Mouse (Mus musculus): ENCODE results near the gene Mcpt8. TPM values are rescaled to one million over a fixed set of nuclear protein-coding genes. Genes with fewer than 3 reads are reported as not detected.
"Not testable (repeated sequence)": the region's sequence is repeated elsewhere in the genome, so short reads cannot be mapped to it uniquely, and the experiment has no call there.

Gene Mcpt8
- not detected for total RNA-seq (2021)
- long read RNA-seq, experiment 1: 0 reads
- long read RNA-seq, experiment 2: 0 reads

DNA sequence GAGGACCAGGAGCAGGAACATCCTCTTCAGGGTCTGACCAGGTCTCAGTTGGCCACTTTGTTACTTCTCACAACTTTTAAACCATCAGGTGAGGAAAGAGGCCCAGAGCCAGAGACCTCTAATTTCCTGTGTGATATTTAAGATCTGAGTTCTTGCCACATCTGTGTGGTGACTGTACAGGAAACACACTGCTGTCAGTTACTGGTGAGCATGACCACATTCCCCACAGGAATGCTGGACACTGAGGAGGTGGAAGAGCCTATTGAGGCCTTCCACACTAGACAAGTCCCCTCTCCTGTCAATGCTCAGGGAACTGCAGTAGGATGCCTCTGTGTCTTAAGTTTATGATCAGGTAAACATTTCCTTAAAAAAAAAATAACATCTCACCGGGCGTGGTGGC is at the start of gene Mcpt8:
Mcpt8 (minus strand) TSS at position 107 of the 400 bp plus-strand sequence.
- intact Hi-C loops (cut with DNase I): no loop called here
- Histone ChIP-seq H3K27ac (no peak within 1 kb of the TSS), H3K4me3 (no peak within 1 kb of the TSS)
- TF ChIP-seq CTCF (IDR thresholded peaks at IDR 0.05): no peak
- no peak for DNase-seq (ENCODE audit: extremely low spot score in 1 of 2, low spot score in 2 of 2)

DNA sequence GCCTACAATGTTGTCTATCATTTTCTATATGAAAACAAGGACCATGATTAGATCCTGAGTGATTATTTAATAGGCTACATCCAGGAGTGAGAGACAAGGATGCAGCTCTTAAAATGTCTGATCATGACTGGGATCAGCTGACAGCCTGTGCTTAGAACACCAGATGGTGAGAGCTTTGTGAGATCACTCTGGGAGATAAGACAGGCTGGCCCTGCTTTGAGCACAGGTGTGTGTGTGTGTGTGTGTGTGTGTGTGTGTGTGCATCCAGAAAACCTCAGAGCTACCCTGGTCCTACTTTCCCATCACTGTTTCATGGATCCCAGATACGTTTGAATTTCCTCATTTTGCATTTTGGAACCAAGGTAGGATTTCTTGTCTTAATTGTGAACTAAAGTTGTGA is 48.6 kb upstream of the Mcpt8 start:
- H3K4me3 ChIP-seq; H3K27ac ChIP-seq; DNase-seq (ENCODE audit: extremely low spot score in 1 of 2, low spot score in 2 of 2); intact Hi-C loops (cut with DNase I): not testable (repeated sequence)

DNA sequence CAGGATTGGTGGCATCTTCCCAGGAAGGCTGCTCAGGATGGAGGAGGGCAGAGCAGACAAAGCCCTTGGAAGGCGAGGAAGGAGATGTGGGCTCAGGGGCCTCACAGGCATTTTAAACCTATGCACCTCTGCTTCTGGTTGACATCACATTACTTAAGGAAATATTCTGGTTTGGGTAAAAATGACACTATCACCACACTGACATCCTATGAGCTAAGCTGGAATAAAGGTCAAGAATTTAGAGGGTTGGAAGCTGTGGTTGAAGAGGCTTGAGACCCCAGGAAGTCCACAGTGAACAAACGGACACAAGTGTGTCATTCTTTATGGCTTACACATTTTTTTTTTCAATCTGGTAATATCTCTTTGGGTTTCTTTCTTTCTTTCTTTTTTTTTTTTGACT is 47.4 kb upstream of the Mcpt8 start, which contains the start of gene Gzmd:
Gzmd (minus strand) TSS at position 101 of the 400 bp plus-strand sequence.
- DNase-seq (ENCODE audit: extremely low spot score in 1 of 2, low spot score in 2 of 2); H3K4me3 ChIP-seq; intact Hi-C loops (cut with DNase I); H3K27ac ChIP-seq: not testable (repeated sequence)

DNA sequence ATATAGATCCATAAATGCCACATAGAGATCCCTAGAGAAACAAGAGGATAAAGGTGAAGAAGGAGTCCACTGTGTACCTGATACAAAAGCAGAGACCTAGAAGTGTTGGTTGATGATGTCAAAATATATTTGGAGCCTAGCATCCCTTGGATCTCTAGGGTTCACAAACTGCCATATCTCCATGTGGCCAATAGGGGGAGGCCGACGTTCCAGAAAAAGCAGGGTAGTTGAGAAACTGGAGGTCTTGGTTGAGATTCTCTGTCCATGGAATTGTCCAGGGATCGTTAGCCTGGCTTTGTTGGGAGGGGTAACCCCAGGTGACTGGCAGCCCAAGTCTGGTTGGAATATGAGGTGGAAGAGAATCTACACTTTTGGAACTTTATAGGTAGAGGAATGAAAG is 43.3 kb upstream of the Mcpt8 start:
- Histone ChIP-seq H3K4me3 (no peak overlapping the region), H3K27ac (no peak overlapping the region)
- intact Hi-C loops (cut with DNase I): no loop called here
- peak; percentile 19 for TF ChIP-seq CTCF (IDR thresholded peaks at IDR 0.05)
- DNase-seq (ENCODE audit: extremely low spot score in 1 of 2, low spot score in 2 of 2): no peak

DNA sequence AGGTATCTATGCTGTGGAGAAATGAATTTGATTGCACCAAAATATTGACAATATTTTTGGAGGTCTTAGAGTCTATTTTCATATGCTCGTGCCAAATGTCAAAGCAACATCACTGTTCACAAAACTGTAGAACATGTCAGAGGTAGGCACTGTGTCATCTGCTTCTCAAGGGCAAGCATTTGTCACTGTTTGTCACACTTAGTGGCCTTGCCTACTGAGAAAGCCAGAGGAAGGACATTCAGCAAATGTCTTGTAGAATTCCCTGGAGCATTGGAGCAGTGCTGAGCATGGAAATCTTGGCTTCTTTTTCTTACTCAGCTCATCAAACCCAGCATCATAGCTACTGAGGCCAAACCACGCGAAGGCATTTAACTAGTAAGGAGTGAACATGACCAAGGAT is 38.4 kb upstream of the Mcpt8 start:
- TF ChIP-seq CTCF (IDR thresholded peaks at IDR 0.05): no peak
- DNase-seq (ENCODE audit: extremely low spot score in 1 of 2, low spot score in 2 of 2): no peak
- H3K27ac ChIP-seq: no peak overlapping the region
- intact Hi-C loops (cut with DNase I): no loop called here
- H3K4me3 ChIP-seq: no peak overlapping the region

DNA sequence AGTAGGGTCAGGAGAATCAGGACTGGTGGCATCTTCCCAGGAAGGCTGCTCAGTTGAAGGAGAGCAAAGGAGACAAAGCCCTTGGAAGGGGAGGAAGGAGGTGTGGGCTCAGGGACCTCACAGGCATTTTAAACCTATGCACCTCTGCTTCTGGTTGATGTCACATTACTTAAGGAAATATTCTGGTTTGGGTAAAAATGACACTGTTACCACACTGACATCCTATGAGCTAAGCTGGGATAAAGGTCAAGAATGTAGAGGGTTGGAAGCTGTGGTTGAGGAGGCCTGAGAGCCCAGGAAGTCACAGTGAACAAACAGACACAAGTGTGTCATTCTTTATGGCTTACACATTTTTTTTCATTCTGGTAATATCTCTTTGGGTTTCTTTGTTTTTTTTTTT is 35.5 kb upstream of the Mcpt8 start, which contains the start of gene Gzme:
Gzme (minus strand) TSS at position 101 of the 400 bp plus-strand sequence.
- no peak for TF ChIP-seq CTCF (IDR thresholded peaks at IDR 0.05)
- Histone ChIP-seq H3K27ac (no peak within 1 kb of the TSS), H3K4me3 (no peak within 1 kb of the TSS)
- DNase-seq (ENCODE audit: extremely low spot score in 1 of 2, low spot score in 2 of 2): no peak
- intact Hi-C loops (cut with DNase I): no loop called here

DNA sequence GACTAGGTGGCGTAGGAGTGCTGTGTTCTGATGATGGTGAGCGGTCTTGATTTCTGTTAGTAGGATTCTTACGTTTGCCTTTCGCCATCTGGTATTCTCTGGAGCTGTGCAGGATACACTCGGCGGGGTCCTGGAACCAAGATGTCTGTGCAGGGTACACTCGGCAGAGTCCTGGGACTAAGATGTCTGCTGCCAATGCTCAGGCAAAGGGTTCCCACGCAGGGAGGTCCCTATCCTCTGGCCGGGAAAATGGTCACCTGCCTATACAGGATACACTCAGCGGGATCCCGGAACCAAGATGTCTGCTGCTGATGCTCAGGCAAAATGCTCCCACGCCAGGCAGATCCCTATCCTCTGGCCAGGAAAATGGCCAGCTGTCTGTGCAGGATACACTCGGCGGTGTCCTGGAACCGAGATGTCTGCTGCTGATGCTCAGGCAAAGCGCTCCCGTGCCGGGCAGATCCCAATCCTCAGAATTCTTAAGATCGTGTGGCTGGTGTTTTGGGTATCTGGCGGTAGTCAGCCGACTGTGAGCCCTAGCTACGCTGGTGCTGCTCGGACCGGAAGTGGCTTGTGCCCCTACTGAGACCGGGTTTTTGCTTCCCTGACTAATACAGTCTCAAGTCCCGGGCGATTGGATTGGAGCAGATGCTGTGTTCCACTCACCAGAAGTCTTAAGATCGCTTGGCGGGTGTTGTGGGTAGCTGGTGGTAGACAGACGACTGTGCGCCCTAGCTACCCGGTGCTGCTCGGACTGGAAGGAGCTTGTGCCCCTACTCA is 30.6 kb upstream of the Mcpt8 start:
- H3K27ac ChIP-seq; intact Hi-C loops (cut with DNase I): not testable (repeated sequence)

DNA sequence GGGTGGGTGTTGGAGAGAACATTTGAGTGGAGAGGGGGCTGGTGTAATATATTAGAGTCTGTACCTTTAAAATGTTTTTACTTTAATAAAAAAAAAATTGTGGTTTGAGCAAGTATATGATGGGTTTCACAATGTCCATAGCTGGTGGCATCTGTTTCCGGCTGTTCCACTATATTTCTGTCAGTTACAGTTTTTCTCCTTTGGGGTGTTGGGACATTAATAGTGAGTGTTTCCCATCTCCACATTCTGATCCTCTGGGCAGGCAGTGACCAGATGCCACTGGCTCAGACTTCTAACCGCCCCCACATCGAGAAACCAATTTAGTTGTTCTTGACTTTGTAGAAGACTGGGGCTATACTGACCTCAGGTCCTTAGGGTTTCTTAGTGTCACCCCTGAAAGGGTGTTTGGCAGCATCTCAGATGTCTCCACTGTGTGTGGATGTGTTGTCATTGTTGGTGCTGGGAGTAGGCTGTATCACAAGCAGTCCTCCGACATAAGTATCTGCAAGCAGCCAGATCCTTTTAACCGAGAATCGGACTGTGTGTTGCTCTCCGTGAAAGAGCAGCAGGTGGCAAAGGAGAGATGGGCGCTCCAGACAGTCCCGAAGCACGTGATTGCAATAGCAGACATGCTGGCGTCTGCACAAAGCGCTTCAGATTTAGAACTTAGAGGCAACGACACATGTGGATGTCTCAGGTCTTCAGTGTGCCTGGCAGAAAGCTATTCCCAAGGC is 20.5 kb upstream of the Mcpt8 start:
- Histone ChIP-seq H3K4me3 (no peak overlapping the region), H3K27ac (no peak overlapping the region)
- no peak for TF ChIP-seq CTCF (IDR thresholded peaks at IDR 0.05)
- intact Hi-C loops (cut with DNase I): no loop called here
- no peak for DNase-seq (ENCODE audit: extremely low spot score in 1 of 2, low spot score in 2 of 2)

More for the DNA sequence above, 30.6 kb upstream of the Mcpt8 start:
- DNase-seq (ENCODE audit: extremely low spot score in 1 of 2, low spot score in 2 of 2); H3K4me3 ChIP-seq: not testable (repeated sequence)

DNA sequence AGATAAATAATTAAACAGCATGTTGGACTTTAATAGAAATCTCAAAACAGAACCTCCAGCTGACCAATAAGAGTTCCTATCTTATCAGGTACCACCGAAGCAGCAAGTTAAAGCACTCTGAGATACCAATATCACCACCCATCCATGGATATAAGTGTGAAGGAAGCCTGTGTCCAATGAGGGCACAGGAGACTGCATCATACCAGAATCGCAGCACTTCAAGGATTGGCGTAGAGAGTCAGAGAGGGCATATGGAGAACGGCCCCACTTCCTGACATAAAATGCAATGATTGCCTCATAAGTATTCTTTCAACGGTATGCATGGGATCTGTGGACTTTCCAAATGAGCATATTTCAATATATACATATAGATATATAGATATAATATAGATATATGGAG is 19.9 kb upstream of the Mcpt8 start:
- DNase-seq (ENCODE audit: extremely low spot score in 1 of 2, low spot score in 2 of 2): no peak
- Histone ChIP-seq H3K27ac (no peak overlapping the region), H3K4me3 (no peak overlapping the region)
- TF ChIP-seq CTCF (IDR thresholded peaks at IDR 0.05): no peak
- intact Hi-C loops (cut with DNase I): no loop called here

DNA sequence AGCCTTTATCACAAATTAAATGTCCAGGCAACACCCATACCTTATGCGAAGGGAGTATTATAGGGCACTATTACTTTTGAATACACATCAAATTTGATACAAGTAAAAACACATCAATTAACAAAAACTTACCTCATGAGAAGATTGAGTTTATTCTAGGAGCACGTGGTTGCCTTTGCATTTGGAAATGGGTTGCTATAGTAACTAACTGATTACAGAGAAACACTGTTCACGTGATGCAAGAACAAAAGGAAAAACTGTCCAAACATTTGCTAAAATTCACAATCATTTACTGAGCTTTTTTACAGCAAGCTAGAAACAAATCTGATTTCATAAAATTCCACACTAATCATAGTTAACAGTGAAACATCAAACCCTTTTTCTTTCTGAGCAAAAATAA is 18.4 kb upstream of the Mcpt8 start:
- no peak overlapping the region for H3K27ac ChIP-seq
- intact Hi-C loops (cut with DNase I): no loop called here

DNA sequence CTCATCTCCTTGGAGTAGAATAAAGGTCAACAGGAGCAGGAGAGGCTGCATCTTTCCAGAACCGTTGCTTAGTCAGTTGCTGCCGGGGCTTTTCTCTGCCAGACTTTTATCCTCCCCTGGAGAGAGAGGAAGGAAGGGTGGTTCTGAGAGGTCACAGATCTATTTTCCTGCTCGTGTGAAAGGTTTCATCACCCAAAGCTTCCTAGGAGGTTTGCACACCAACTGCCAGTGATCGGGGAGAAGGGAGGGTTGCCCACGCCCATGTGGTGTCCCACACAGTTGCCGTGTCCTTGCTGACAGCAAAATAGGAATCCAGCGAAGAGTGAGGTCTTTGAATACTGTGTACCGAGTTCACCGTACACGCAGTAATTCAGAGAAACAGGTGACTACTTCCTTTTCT is 17.3 kb upstream of the Mcpt8 start, which contains the start of gene Ctsg:
Ctsg (minus strand) TSS at position 189 of the 400 bp plus-strand sequence.
- intact Hi-C loops (cut with DNase I): no loop called here
- TF ChIP-seq CTCF (IDR thresholded peaks at IDR 0.05): no peak
- Histone ChIP-seq H3K27ac (no peak within 1 kb of the TSS), H3K4me3 (no peak within 1 kb of the TSS)
- no peak for DNase-seq (ENCODE audit: extremely low spot score in 1 of 2, low spot score in 2 of 2)

More for the DNA sequence above, 18.4 kb upstream of the Mcpt8 start:
- TF ChIP-seq CTCF (IDR thresholded peaks at IDR 0.05): no peak
- H3K4me3 ChIP-seq: no peak overlapping the region
- DNase-seq (ENCODE audit: extremely low spot score in 1 of 2, low spot score in 2 of 2): no peak

DNA sequence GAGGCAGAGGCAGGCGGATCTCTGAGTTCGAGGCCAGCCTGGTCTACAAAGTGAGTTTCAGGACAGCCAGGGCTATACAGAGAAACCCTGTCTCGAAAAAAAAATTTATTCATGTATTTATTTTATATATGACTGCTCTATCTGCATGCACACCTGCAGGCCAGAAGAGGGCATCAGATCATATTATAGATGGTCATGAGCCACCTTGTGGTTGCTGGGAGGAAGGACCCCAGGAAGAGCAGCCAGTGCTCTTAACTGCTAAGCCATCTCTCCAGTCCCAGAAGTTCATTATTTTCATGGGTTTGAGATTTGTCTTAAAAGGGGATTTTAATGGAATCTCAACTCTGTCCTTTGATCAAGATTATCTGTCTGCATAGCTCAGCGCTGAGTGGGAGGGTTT is 13.9 kb upstream of the Mcpt8 start:
- intact Hi-C loops (cut with DNase I): no loop called here
- peak; percentile 43 for TF ChIP-seq CTCF (IDR thresholded peaks at IDR 0.05)
- Histone ChIP-seq H3K27ac (no peak overlapping the region), H3K4me3 (no peak overlapping the region)
- no peak for DNase-seq (ENCODE audit: extremely low spot score in 1 of 2, low spot score in 2 of 2)

Data from left cerebral cortex, adult 2 months (tissue).